27 mouse cellular contexts compared by ENCODE assay signal in the genomic region with DNA sequence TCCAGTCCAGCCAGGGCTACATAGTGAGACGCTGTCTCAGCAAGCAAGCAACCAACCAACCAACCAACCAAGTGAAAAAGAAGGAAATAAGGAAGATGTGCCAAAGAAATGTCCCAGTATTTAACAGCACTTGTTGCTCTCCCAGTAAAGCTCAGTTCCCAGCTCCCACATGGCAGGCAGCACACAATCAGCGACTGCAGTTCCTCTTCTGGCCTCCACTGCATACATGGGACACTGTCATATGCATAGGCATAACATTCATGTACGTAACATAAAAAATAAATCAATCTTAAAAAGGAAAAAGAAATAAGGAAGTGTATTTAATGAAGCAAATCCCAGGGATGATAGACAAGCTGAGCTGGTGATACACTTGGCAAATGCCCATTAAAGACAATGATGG. TPM values are rescaled to one million over a fixed set of nuclear protein-coding genes. Genes with fewer than 3 reads are reported as not detected.
DNase-seq lines count a peak whose midpoint lies in the region; ATAC-seq and TF ChIP-seq lines count a peak whose summit lies in the region.
"Had no signal": no experiment of that assay in that cellular context is flagged by ENCODE, and none has a peak within 500 bp of the region (broad histone marks: within the 10 kb centered on the region; RNA-seq: fewer than 3 reads in every experiment).

No protein-coding gene starts in this region.

- H3K4me3 ChIP-seq in layer of hippocampus, adult 2 months = no peak overlapping the region
- no peak overlapping the region for H3K4me3 ChIP-seq in MEL (ENCODE audit: control insufficient read depth in 1 of 2, insufficient read depth in 1 of 2, low read depth in 2 of 2, low read length in 2 of 2)
- no peak overlapping the region for H3K4me3 ChIP-seq in intestine, embryonic 16.5 days (ENCODE audit: low read length)
- H3K4me3 ChIP-seq in lung, postnatal 0 days (ENCODE audit: low read depth, low read length) = no peak overlapping the region
- H3K4me3 ChIP-seq: forebrain, embryonic 10.5 days; forebrain, embryonic 13.5 days; heart, embryonic 13.5 days; hindbrain, embryonic 12.5 days; hindbrain, embryonic 15.5 days; intestine, embryonic 15.5 days had no signal

- ATAC-seq in common myeloid progenitor, adult 5-6 weeks (replicated peaks; ENCODE audit: low read depth, poor library complexity, severe bottlenecking) = 0 out of 2 replicates have a peak, but pooled peaks have one; percentile 18
- 0 out of 2 replicates have a peak, but pooled peaks have one; percentile 52 for ATAC-seq in megakaryocyte progenitor cell, adult 5-6 weeks (replicated peaks; ENCODE audit: poor library complexity)
- ATAC-seq in intestine, embryonic 16.5 days = no peak
- no peak for ATAC-seq in lung, postnatal 0 days
- ATAC-seq: CD4-positive, CD25-positive, alpha-beta regulatory T cell, adult 4 months; forebrain, embryonic 13.5 days; forebrain, embryonic 16.5 days; intestine, embryonic 15.5 days; Patski had no signal

- no peak overlapping the region for H3K27ac ChIP-seq in layer of hippocampus, adult 2 months
- H3K27ac ChIP-seq in MEL (ENCODE audit: control insufficient read depth, low read depth, low read length) = no peak overlapping the region
- no peak overlapping the region for H3K27ac ChIP-seq in intestine, embryonic 16.5 days (ENCODE audit: low read length)
- no peak overlapping the region for H3K27ac ChIP-seq in lung, postnatal 0 days (ENCODE audit: low read length)
- H3K27ac ChIP-seq: forebrain, embryonic 10.5 days; forebrain, embryonic 13.5 days; heart, embryonic 13.5 days; hindbrain, embryonic 12.5 days; hindbrain, embryonic 15.5 days; intestine, embryonic 15.5 days had no signal

- DNase-seq in layer of hippocampus, adult 2 months (ENCODE audit: low spot score in 2 of 2) = no peak
- no peak for DNase-seq in layer of hippocampus, adult 8-10 months (ENCODE audit: low spot score in 2 of 2)
- peak; percentile 19 for DNase-seq in MEL (ENCODE audit: low read depth, low spot score)
- no peak for DNase-seq in lung, postnatal 0 days (ENCODE audit: low spot score)
- DNase-seq: adrenal gland, postnatal 10 days; adrenal gland, postnatal 36 days; cerebellum, adult 11-12 months; cerebellum, adult 8-10 months; cerebellum, postnatal 10 days; cerebellum, postnatal 36 days; gastrocnemius, postnatal 10 days; gastrocnemius, postnatal 36 days; heart, adult 18-20 months; heart, postnatal 14 days; heart, postnatal 4 days had no signal

- WGBS in intestine, embryonic 16.5 days = 92% methylated on average over 3 of the region's 3 CpGs
- 85% methylated on average over 3 of the region's 3 CpGs for WGBS in lung, postnatal 0 days

- no peak overlapping the region for H3K4me2 ChIP-seq in intestine, embryonic 16.5 days (ENCODE audit: low read depth, low read length)
- no peak overlapping the region for H3K4me2 ChIP-seq in lung, postnatal 0 days (replicated peaks; ENCODE audit: low read depth, low read length)
- H3K4me2 ChIP-seq: forebrain, embryonic 13.5 days; heart, embryonic 13.5 days; hindbrain, embryonic 12.5 days; hindbrain, embryonic 15.5 days; intestine, embryonic 15.5 days had no signal

- no peaks in the 10 kb centered on the region for H3K9me3 ChIP-seq in MEL (replicated peaks; ENCODE audit: insufficient read depth, low read length)
- 0 out of 2 replicates have a peak, but pooled peaks cover 3% of the 10 kb centered on the region for H3K9me3 ChIP-seq in intestine, embryonic 16.5 days (ENCODE audit: control insufficient read depth, low read length)
- H3K9me3 ChIP-seq in lung, postnatal 0 days (ENCODE audit: low read length) = no peaks in the 10 kb centered on the region
- H3K9me3 ChIP-seq: forebrain, embryonic 10.5 days; forebrain, embryonic 13.5 days; heart, embryonic 13.5 days; hindbrain, embryonic 12.5 days; hindbrain, embryonic 15.5 days; intestine, embryonic 15.5 days had no signal

- TF ChIP-seq RAD21 in MEL (IDR thresholded peaks at IDR 0.05; ENCODE audit: low read depth, low read length) = no peak

- H3K27me3 ChIP-seq in MEL (ENCODE audit: control insufficient read depth in 1 of 2, insufficient read depth in 2 of 2, low read length in 2 of 2) = no peaks in the 10 kb centered on the region
- no peaks in the 10 kb centered on the region for H3K27me3 ChIP-seq in intestine, embryonic 16.5 days (replicated peaks; ENCODE audit: control insufficient read depth, insufficient read depth, low read length)
- no peaks in the 10 kb centered on the region for H3K27me3 ChIP-seq in lung, postnatal 0 days (replicated peaks; ENCODE audit: insufficient read depth, low read length)
- H3K27me3 ChIP-seq: forebrain, embryonic 13.5 days; heart, embryonic 13.5 days; hindbrain, embryonic 12.5 days; hindbrain, embryonic 15.5 days; intestine, embryonic 15.5 days; Patski had no signal

- H3K36me3 ChIP-seq in MEL (ENCODE audit: control insufficient read depth in 1 of 2, insufficient read depth in 2 of 2, low read length in 2 of 2) = no peaks in the 10 kb centered on the region
- H3K36me3 ChIP-seq in intestine, embryonic 16.5 days (ENCODE audit: control insufficient read depth, insufficient read depth, low read length) = no peaks in the 10 kb centered on the region
- no peaks in the 10 kb centered on the region for H3K36me3 ChIP-seq in lung, postnatal 0 days (ENCODE audit: insufficient read depth, low read length)
- H3K36me3 ChIP-seq: forebrain, embryonic 10.5 days; heart, embryonic 13.5 days; hindbrain, embryonic 12.5 days; hindbrain, embryonic 15.5 days; intestine, embryonic 15.5 days had no signal

- no peak for TF ChIP-seq EP300 in MEL (IDR thresholded peaks at IDR 0.05; ENCODE audit: low read depth in 1 of 2, low read length in 2 of 2)
- no peak for TF ChIP-seq EP300 in lung, postnatal 0 days (IDR thresholded peaks at IDR 0.05)

- 0 out of 2 replicates have a peak, but pooled peaks cover 2% of the 10 kb centered on the region for H3K79me2 ChIP-seq in MEL (ENCODE audit: control insufficient read depth, insufficient read depth, low read length, poor library complexity)

- no peak for TF ChIP-seq POLR2A in MEL (IDR thresholded peaks at IDR 0.05; ENCODE audit: control insufficient read depth in 1 of 2, insufficient read depth in 1 of 2, low read depth in 1 of 2, low read length in 2 of 2, poor library complexity in 1 of 2)

- H3K9ac ChIP-seq in MEL (ENCODE audit: control insufficient read depth, low read depth, low read length, poor library complexity, severe bottlenecking) = no peak overlapping the region
- no peak overlapping the region for H3K9ac ChIP-seq in intestine, embryonic 16.5 days (ENCODE audit: low read depth, low read length)
- H3K9ac ChIP-seq in lung, postnatal 0 days (replicated peaks; ENCODE audit: low read depth) = no peak overlapping the region
- H3K9ac ChIP-seq: forebrain, embryonic 13.5 days; heart, embryonic 13.5 days; hindbrain, embryonic 12.5 days; hindbrain, embryonic 15.5 days; intestine, embryonic 15.5 days had no signal

- H3K4me1 ChIP-seq in MEL (ENCODE audit: control insufficient read depth in 1 of 2, insufficient read depth in 2 of 2, low read length in 2 of 2) = no peaks in the 10 kb centered on the region
- no peaks in the 10 kb centered on the region for H3K4me1 ChIP-seq in intestine, embryonic 16.5 days (ENCODE audit: control insufficient read depth, insufficient read depth, low read length)
- no peaks in the 10 kb centered on the region for H3K4me1 ChIP-seq in lung, postnatal 0 days (ENCODE audit: insufficient read depth, low read depth, low read length)
- H3K4me1 ChIP-seq: forebrain, embryonic 13.5 days; heart, embryonic 13.5 days; hindbrain, embryonic 12.5 days; intestine, embryonic 15.5 days had no signal

- peak; percentile 22 for TF ChIP-seq CTCF in layer of hippocampus, adult 2 months (conservative IDR thresholded peaks at IDR 0.05)
- TF ChIP-seq CTCF in MEL (IDR thresholded peaks at IDR 0.05 in 2 of 3, conservative IDR thresholded peaks at IDR 0.05 in 1 of 3; ENCODE audit: control insufficient read depth in 1 of 3, insufficient read depth in 1 of 3, low read depth in 2 of 3, low read length in 3 of 3, poor library complexity in 1 of 3, severe bottlenecking in 1 of 3) = 0 out of 6 replicates have a peak, but pooled peaks of 1 of the 3 experiments have one; percentile 8
- TF ChIP-seq CTCF in lung, postnatal 0 days (IDR thresholded peaks at IDR 0.05) = no peak

TF ChIP-seq in MEL, 35 proteins besides CTCF, POLR2A, EP300 and RAD21:
- TF ChIP-seq MAX (IDR thresholded peaks at IDR 0.05; ENCODE audit: low read length) = no peak

RNA-seq across cellular contexts. Expression of gene Slc23a2, which starts 23.9 kb away (rescaled TPM):
- 10 to 100 TPM; 93.1 to 96.0 TPM for total RNA-seq in layer of hippocampus, adult 2 months (2021)
- total RNA-seq in layer of hippocampus, adult 8-10 months (2022) = 100 to 1,000 TPM; 107 to 125 (median 113) TPM
- total RNA-seq in MEL (2012; rRNA removed) = 6.5 and 7.9 TPM in 2 replicates
- polyA plus RNA-seq in MEL (2012; ENCODE audit: insufficient read depth in 1 of 2, insufficient read length in 2 of 2, low read depth in 1 of 2, low replicate concordance in 2 of 2, missing spikeins in 1 of 2) = 10 to 100 TPM in 1 of 2 experiments, not detected in 1; 10.3 TPM
- 8.2 and 22.5 TPM in 2 replicates for total RNA-seq in common myeloid progenitor, adult 5-6 weeks (2017)
- 5.4 and 6.7 TPM in 2 replicates for total RNA-seq in megakaryocyte progenitor cell, adult 5-6 weeks (2015)
- 7.4 and 25.7 TPM in 2 replicates for total RNA-seq in megakaryocyte progenitor cell, adult 5-6 weeks (2017)
- polyA plus RNA-seq in intestine, embryonic 16.5 days (2015; fragmentation: Nextera tagmentation; extraction: Ambion mirVana) = 12.0 and 13.5 TPM in 2 replicates
- 26.6 and 35.8 TPM in 2 replicates for polyA plus RNA-seq in lung, postnatal 0 days (2015; fragmentation: Nextera tagmentation; extraction: Ambion mirVana)

Comparison
In these comparisons a context has a peak if more than half of its experiments do, and no peak if none do; other contexts are left out.
1. ATAC-seq: peak in common myeloid progenitor, adult 5-6 weeks (single experiment) and megakaryocyte progenitor cell, adult 5-6 weeks (single experiment); none in intestine, embryonic 16.5 days (single experiment) and lung, postnatal 0 days (single experiment).